Mouse (Mus musculus) MEL (cell line): ENCODE data around the gene Galnt2.

ENCODE experiments used
- CHD2 ChIP-seq: IDR thresholded peaks from 2 replicates; pipeline ENCODE4 v1.6.1; 2011; ENCODE audit warnings: low read length, improper control_type of control experiment
- CTCF ChIP-seq, 3 experiments: IDR thresholded peaks in 2 of 3; conservative IDR thresholded peaks in 1 of 3; 2 replicates each; pipeline ENCODE4 v1.5.1; 2011 to 2012; ENCODE audit warnings: low read length in 3 of 3, low read depth in 2 of 3, mild to moderate bottlenecking in 2 of 3, improper control_type of control experiment in 1 of 3, inconsistent platforms in 1 of 3, mixed read lengths in 1 of 3, moderate library complexity in 1 of 3; ENCODE audit not compliant: control insufficient read depth in 1 of 3, insufficient read depth in 1 of 3, poor library complexity in 1 of 3, severe bottlenecking in 1 of 3
- ELF1 ChIP-seq: IDR thresholded peaks from 2 replicates; pipeline ENCODE4 v1.6.1; 2014; ENCODE audit warnings: low read depth, mild to moderate bottlenecking, inconsistent platforms, low read length, improper control_type of control experiment, moderate library complexity
- EP300 ChIP-seq, 2 experiments: IDR thresholded peaks; 2 replicates each; pipeline ENCODE4 v1.6.1; 2011; ENCODE audit warnings: improper control_type of control experiment in 2 of 2, low read length in 2 of 2, low read depth in 1 of 2, mild to moderate bottlenecking in 1 of 2
- GATA1 ChIP-seq: IDR thresholded peaks from 2 replicates; pipeline ENCODE4 v1.6.1; 2011; ENCODE audit warnings: low read depth, low read length, improper control_type of control experiment
- HCFC1 ChIP-seq: IDR thresholded peaks from 2 replicates; pipeline ENCODE4 v1.6.1; 2012; ENCODE audit warnings: low read depth, mild to moderate bottlenecking, inconsistent platforms, low read length, improper control_type of control experiment, moderate library complexity
- MAZ ChIP-seq: IDR thresholded peaks from 2 replicates; pipeline ENCODE4 v1.6.1; 2012; ENCODE audit warnings: low read depth, mild to moderate bottlenecking, inconsistent platforms, low read length, improper control_type of control experiment
- MYC ChIP-seq: IDR thresholded peaks from 2 replicates; pipeline ENCODE4 v1.6.1; 2011; ENCODE audit warnings: low read depth, mild to moderate bottlenecking, low read length, improper control_type of control experiment, moderate library complexity
- POLR2A ChIP-seq, 2 experiments: IDR thresholded peaks; 2 replicates each; pipeline ENCODE4 v1.6.1; 2011 to 2012; ENCODE audit warnings: low read length in 2 of 2, mild to moderate bottlenecking in 2 of 2, control low read depth in 1 of 2, improper control_type of control experiment in 1 of 2, low read depth in 1 of 2, moderate library complexity in 1 of 2; ENCODE audit not compliant: control insufficient read depth in 1 of 2, insufficient read depth in 1 of 2, poor library complexity in 1 of 2
- POLR2AphosphoS2 ChIP-seq: IDR thresholded peaks from 2 replicates; pipeline ENCODE4 v1.6.1; 2011; ENCODE audit warnings: low read length, improper control_type of control experiment
- UBTF ChIP-seq: IDR thresholded peaks from 2 replicates; pipeline ENCODE4 v1.6.1; 2012; ENCODE audit warnings: low read depth, mild to moderate bottlenecking, inconsistent platforms, low read length, improper control_type of control experiment, moderate library complexity, borderline replicate concordance; ENCODE audit not compliant: insufficient read depth
- USF1 ChIP-seq: IDR thresholded peaks from 2 replicates; pipeline ENCODE4 v1.6.1; 2014; ENCODE audit warnings: low read depth, mild to moderate bottlenecking, inconsistent platforms, low read length, improper control_type of control experiment, moderate library complexity

DNA sequence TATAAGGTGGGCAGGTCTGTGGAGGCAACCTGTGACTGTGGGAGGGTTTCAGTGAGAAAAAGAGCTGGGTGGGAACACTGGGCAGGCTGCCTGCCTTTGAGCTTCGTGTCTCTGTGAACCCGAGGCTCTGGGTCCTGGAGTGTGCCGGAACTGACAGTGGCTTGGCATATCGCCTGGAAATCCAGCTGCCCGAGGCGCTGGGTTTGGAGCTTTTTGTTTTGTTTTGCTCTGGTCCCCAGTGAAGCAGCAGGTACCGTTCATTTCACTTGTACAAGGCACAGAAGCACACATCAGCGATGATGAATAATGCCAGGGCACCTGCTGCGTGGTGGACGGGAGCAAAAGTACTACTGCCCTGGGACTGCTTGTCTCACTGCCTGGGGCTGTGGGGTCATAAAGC, 26.2 kb downstream of the Galnt2 start:
- TF ChIP-seq CHD2 (no peak), UBTF (no peak), POLR2A (IDR thresholded peaks at IDR 0.05; ENCODE audit: control insufficient read depth in 1 of 2, insufficient read depth in 1 of 2, low read depth in 1 of 2, low read length in 2 of 2, poor library complexity in 1 of 2) (no peak), MAZ (no peak), MYC (no peak), EP300 (IDR thresholded peaks at IDR 0.05; ENCODE audit: low read depth in 1 of 2, low read length in 2 of 2) (no peak), HCFC1 (no peak), CTCF (IDR thresholded peaks at IDR 0.05 in 2 of 3, conservative IDR thresholded peaks at IDR 0.05 in 1 of 3; ENCODE audit: control insufficient read depth in 1 of 3, insufficient read depth in 1 of 3, low read depth in 2 of 3, low read length in 3 of 3, poor library complexity in 1 of 3, severe bottlenecking in 1 of 3) (no peak), USF1 (no peak), ELF1 (no peak), POLR2AphosphoS2 (no peak), GATA1 (no peak)
